Mouse (Mus musculus): ENCODE results near the gene Nckap5.

Nckap5 gene

DNA sequence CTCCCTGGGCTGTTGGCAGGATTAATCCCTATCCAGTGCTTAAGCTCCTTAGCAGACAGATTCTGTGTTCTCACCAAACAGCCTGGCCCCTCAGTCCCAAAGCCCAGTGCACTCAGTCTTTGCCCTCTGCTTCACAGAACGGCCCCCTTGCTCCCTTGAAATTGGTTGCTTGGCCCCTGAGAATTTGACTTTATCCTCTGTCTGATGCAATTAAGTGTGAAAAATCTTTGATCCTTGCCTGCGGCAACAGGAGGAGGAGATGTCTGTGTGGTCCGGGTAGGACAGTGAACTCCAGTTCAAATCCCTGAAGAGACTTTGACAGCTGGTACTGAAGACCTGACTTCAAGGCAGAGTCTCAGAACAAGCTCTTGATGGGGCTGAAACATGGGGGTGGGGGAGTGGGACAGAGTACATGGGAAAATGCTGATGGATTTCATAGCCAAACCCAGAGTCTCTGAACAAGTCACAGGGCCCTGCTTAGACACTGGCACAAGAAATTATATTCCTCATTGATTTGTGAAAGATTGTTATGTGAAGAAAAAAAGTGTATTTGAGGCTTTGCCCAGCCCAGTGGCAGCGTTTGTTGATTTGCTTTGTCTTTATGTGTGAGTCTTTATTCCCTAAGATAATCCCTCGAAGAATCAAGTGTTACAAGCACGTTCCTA, 65.0 kb downstream of the Nckap5 start:
- no peak for DNase-seq

DNA sequence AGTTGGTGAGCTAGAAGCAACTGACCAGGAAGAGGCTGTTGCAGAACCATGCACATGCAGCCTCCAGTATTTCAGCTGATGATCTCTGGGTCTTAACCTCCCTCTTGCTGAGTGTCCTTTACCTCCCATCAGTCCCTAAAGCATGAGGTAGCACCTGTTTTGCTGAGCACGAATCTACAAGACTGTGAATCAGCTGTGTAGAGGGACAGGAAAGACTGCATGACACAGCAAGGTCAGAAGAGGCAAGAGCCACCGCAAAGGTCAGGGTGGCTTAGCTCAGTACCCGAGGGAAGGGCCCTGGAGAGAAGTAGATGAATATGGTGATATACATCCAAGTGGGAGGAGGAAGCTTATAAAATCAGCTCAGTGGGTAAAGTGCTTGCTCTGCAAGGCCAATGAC, 66.4 kb downstream of the Nckap5 start:
- no peak for DNase-seq

DNA sequence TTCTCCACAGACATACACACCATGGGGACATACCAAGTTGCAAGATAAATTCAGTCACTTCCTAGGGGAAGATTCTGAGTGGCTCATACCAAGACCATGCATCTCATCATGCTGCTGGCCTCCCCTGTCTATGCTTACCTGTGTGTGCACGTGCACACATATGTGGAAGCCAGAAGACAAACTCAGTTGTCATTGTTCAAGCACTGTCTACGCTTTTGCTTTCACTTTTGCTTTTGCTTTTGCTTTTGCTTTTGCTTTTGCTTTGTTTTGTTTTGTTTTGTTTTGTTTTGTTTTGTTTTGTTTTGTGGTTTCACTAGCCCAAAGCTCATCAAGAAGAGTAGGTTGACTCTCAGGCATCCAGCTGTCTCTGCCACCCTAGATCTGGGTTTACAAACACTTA, 67.4 kb downstream of the Nckap5 start:
- DNase-seq: no peak

DNA sequence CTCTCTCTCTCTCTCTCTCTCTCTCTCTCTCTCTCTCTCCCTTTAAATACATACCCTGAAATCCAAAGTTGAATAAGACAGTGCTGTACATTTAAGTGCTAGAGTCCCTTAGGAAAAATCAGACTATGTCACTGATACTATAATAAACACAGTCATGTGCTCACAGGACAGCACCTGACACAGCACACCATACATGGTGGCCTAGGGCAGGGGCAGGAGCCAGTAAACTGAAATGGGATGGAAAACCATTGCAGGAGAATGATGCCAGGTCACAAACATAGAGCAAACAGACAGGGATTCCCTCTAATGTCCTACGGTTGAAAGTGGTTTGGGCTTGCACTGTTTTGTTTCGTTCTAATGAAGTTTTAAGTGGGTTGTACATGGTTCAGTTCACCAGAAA, 70.2 kb downstream of the Nckap5 start:
- no peak for DNase-seq

DNA sequence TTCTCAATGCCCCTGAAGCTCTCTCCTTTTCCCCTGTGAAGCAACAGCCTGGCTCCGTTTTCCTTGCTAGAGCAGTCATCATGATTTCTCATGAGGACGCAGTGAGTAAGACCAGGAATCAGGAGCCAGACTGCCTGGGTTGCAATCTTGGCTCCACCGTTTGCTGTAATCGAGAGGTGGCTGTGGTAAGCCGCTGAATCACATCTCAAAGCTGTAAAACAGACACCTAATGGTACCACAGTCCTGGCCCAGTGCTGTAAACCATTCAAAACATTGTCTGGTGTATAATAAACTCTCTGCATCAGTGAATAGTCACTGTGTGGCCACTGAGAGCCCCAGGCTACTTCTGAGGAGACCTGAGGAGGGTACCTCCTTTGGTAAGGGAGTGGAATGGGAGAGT, 74.9 kb downstream of the Nckap5 start:
- DNase-seq: no peak

DNA sequence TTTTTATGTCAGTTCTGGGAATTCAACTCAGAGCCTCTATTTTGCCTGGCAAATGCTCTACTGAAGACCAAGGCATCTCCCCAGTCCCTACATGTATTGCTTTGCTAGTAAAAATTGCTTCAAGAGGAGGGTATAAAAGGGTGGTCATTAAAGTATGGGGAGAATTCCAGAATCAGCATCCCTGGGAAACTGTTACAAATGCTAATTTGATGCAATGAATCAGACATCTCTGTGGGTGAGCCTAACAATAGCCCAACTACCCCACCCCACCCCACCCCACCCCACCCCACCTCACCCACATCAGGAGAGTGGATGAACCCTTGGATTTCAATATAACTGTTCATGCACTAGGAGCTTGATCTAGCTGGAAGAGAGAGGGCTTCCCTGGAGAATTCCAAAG, 77.0 kb downstream of the Nckap5 start:
- DNase-seq: no peak

DNA sequence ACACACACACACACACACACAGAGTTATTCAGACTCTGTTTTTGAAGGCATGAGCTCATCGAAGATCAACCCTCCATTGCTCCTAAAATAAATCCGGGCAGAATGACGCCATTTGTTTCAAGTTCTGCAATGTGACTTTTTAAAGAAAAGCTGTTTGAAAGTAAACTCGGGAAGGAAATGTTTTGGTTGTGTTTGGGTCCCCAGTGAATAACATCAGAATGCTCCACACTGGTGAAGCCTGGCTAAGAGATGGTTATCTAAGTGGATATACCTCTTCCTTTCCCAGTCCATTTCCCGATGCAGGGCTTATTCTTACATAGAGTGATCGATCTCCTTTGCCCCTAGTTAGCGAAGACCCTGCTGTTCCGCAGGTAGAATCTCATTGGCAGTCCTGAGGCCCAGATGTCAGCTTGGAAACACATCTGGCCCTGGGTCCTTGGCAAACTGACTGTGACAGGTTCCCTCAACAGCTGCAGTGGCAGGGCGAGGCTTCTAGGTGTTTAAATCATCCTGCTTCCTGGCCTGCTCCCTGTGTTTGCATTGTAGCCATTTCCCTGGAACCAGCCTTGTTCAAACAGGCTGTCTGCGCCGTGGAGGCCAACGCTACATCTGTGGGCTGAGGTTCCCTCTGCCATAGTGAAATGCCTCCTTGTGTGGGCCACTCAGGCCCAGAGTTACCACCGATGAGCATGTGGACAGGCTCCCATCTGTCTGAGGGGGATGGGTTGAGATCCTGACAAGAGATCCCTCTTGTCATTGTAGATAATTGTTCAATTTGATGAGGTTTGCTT, 78.2 kb downstream of the Nckap5 start:
- DNase-seq: no peak

DNA sequence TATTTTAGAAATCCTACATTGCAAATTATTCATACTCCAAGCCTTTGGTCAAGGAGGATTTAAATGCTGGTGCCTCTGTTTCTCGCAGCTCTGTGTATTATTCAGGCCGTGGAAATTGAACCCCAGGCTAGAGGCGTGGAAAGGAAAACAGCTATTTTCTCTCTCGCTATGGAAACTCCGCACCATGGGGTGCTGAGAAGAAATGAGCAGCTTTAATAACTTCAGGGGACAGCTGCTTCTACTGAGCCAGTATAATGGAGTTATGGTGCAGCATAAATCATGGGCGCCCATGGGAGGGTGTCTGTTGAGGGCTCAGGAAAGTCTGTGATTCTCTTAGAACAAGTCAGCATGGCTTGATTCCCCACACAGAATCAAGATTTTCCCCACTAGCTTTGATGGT, 79.5 kb downstream of the Nckap5 start:
- DNase-seq: no peak

DNA sequence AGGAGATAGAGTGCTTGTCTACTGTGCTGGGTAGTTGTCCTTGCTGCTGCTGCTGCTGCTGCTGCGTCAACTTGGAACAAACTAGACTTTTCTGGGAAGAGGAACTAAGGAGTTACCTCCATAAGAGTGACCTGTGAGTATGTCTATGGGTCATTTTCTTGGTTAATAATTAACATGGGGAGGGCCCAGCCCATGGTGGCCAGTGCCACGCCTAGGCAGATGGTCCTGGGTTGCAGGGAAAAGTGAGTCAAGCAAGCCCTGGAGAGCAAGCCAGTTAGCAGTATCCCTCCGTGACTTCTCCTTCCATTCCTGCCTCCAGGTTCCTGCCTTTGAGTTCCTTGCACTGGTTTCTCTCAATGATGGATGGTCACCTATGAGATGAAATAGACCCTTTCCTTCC, 80.4 kb downstream of the Nckap5 start:
- no peak for DNase-seq

DNA sequence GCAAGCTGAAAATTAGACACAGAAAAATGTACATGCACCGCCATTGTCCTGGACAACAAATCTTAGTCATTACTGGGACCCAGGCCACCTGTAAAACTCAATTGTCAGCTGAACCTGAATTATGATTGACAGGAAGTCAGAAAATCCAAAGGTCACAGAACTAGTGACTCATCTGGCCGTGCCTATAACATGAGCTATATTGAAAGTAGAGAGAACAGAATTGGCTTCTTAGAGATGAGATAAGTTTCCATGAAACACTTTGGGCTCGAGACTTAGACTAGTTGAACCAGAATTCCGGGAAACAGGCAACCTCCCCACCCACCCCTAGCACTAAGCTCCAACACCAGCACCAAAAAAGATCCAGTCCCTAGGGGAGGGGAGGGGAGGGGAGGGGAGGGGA, 82.7 kb downstream of the Nckap5 start:
- no peak for DNase-seq

DNA sequence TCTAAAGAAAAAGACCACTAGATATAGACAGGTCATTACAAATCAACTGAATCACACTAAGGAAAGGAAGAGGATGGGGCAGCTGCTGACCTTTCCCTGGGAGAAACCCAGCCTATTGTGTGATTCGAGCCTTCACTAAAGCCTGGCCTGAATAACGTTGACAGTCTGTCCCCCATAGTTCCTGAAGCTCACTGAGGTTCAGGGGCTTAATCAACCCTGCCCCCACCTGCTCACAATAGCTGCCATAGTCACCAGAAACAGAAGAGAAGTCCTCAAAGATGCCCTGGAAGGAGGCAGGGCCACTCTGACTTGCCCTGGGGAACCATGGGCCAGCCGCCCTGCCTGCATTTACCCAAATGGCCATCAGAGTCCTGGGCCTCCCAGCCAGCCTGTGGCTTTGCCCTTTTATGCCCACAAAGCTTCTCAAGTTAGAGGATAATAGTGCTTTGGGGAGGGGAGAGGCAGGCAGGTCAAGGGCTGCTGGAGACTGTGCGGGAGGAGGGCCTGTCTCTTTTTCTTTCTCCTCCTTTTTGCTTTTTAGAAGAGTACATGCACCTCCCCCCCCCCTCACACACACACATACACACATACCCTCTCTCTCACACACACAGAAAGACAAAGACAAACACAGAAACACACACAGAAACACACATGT, 85.0 kb downstream of the Nckap5 start:
- DNase-seq: no peak

DNA sequence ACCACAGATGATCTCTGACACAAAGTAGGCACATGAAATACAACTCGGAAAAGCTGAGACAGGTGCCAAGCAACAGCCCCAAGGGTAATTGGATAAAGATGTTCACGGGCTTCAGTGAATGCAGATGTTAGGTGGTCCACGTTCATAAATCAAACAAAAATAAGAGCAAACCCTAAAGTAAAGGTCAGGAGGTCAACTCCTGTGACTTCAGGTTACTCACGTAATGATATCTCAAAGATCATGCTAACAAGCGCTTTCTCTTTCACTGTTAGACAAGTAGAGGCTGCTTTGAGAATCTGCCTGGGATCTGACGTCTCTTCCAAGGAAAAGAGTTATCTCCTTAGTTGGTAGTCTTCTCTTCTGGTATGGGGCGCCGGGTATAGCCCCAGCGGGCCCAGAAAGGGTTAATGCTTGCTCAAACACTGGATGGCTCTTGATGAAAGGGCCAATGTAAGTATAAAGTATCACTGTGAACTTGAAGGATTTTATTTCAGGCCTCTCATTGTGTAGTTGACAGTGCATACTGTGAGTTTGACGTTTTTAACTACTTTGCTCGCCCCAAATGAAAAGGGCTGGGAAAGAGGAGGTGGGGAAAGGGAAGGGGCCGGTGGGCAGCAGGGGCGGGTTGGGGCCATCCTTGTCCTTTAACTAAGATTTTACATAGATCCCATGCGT, 85.8 kb downstream of the Nckap5 start:
- no peak for DNase-seq

DNA sequence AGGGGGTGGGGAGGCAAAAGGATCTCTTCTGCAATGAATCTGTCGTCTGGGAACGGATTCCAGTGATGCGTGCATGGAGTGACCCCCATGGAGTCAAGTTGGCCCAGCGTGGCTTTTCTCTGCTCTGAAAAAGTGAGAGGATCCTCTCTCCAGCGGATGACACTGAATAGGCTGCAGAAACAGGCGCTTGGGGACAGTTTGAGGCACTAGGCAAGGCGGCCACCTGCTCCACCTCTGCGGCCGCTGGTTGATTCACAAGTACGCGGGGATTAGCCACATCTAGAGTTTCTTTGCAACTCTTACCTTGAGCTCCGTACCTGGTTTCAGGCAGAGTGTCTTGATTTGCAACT, 92.3 kb downstream of the Nckap5 start:
- DNase-seq: no peak

DNA sequence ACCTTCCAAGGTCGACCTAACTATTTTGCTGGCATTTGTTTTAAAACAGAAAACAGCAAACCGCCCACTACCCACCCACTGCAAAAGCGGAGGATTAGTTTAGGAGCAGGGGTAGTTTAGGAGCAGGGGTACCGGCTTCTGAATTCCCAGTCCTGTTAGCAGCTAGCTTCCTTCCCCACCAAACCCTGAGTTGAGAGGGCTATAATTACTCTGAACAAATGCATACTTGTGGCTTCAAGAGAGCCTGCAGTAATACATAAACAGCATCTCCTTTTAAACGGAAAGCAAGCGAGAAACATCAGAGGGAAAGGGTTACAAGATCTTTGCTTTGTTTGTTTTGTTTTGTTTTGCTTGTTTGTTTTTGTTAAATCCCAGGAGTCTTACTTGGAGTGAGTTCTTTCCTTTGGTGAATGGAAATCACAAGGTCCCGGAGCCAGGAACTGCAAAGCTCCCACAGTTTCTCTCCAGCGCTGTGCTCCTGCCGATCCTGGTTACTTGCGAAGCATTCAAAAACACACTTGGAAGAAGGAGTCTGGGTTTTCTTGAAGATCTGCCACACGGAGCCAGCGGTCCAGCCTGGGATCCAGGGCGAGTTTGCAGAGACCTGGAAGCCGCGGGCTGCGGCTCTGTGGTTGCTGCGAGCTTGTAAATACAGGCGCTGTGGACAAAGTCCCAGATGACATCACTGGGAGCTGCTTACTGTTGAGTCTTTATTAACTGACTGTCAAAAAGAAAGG, 92.9 kb downstream of the Nckap5 start:
- DNase-seq: peak; percentile 34 to 38

DNA sequence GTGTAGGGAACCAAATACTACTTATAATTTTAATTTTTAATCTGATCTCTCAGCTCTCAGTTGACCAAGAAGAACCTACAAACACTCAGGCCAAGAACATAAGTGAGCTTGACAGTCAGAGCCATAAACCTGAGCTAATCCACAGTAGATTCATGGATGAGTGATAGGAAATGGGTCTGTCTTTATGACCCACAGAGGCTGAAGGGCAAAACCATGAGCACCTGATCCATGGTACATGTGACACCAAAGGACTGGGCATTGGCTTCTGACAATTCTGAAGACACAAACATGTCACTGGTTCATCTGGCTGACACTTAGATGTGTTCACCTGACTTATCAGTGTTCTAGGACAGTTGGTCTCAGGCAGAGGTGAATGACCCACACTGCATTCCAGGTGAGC, 98.9 kb downstream of the Nckap5 start:
- no peak for DNase-seq

DNA sequence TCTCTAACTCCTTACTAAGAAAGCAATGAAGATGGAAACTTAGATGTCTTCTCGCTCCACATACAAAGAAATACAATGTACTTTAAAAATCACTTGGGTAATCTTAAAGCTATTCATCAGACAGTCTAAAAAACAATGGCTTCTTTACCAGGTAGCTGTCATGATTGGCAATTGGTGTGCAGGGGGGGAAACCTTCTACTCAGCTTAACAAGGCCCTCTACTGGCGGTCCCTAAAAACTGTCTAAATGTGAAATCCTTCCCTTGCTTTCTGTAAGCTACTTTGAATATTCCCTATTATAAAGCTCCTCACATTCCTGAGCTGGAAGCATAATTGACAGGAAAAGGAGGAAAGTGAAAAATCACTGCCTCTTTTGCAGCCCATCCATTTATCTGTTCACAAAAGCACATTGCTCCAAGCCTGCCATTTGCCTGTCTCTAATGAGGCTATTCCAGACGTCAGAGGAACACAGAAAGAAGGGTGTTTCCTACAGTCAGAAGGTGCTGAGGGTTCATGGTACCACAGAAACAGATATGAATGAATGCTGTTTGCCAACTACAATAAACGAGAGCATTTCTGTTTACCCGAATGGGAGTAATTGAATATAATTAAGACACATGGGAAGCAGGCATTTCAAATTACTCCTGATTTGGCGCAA, 104.1 kb downstream of the Nckap5 start:
- DNase-seq: peak; percentile 56 to 63

DNA sequence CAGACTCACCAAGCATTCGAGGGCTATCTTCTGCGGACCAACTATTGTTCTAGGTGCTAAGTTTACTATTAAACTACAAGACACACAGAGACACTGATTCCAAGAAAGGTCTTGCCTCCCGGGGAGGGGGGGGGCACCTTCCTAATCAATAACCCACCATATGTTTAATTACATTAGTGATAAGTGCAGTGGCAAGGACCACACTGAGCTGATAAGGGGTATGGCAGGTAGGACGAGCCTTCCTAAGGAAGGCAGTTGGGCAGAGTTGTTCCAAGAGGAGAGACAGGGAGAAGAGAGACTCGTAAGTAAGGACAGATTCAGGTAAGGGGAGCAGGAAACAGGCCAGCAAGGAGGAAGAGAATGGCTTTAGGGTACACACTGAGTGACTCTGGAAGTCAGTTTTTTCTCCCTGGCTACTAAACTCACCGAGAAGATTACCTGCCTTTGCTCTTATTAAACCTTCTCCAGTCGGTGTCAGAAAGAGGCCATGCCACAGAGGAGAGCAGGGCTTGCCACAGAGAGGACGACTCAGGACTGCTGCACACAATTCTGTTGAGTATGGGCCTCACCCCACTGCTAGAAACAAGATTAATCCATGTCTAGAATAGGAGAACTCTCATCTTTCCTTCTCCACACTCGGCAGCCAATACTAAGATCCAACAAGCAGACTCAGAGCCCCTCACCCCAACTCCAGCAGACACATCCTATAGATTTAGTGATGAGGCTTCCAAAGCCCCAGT, 104.8 kb downstream of the Nckap5 start:
- no peak for DNase-seq

DNA sequence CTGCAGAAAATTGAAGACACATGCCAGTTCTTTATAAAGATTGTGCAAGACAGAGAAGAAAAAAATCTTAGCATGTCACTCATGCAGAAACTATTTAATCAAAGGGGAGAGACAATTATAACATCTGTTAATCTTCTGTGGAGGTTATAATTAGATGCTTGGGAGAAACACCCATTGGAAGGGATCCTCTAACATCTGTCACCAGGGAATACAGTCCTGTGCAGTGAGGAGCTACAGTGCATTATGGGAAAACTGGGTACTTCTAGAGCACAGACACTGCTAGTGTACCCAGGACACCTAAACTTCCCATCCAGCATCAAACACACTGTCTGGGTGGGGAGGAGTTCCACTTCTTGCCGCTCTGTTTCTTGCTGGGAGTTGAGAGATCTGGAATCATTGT, 108.7 kb downstream of the Nckap5 start:
- no peak for DNase-seq

DNA sequence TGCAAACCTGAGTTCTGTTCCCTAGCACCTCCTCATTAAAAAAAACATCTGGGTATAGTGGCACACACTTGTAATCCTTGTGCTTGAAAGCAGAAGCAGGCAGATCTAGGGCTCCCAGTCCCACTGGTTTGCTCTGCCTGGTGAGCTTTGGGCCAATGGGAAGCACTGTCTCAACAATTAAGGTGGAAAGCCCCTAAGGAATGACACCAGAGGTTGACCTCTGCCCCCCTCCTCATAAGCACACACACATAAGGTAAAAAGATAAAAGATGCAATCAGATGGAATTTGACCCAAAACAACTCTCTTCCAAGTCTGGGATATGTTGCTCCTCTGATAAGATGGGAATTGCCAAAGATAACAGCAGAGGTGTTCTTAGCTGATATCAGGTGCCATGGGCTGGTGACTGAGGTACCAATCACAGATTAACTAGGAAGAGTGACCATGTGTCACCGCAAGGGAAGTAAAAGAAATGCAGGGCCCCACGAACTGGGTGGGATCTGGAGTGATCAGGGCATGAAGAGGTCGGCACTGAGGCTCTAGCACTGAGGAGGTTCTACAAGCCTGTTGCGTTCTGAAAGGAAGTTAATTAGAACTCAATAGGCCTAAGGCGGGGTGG, 110.8 kb downstream of the Nckap5 start:
- DNase-seq: no peak

DNA sequence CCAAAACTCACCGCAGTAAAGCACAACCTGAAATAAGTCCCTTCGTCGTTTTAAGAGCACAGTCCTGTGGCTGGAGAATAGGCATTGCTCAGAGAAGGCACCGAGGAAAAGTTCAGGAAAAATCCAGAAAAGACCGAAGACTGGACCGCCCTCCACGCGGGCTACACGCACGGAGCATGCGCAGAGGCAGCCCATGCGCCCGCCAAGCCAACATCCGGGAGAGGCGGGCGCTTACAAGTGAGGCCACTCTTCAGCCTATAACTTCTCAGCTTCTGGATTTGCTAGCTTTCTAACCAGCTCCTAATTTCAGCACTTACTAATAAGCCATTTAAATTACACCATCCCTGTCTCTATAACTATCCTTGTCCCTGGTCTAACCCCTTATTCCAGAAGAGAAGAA, 124.0 kb downstream of the Nckap5 start:
- DNase-seq: no peak

DNA sequence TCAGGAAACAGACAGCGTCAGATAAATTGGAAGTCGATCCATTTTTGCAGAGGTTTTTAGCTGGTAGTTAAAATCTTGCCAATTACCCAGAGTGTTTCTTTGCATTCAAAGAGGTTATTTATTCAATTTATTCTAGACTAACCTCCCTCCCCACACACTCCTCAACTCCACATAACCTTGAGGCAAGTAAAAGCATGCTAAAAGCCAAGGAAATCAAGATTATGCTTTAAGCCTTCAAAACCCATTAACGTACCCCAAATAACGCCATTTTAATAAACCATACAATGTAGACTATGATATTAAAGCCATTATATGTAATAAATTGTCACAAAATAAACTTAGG, 129.7 kb downstream of the Nckap5 start:
- no peak for DNase-seq
